Mouse (Mus musculus) MN1 (cell line): ENCODE results near the gene Cst9.

Experiments
- DNase-seq: peaks from one replicate; pipeline ENCODE4 v3.0.0-alpha.2; 2016; ENCODE audit warnings: low spot score

The Cst9 gene

DNA sequence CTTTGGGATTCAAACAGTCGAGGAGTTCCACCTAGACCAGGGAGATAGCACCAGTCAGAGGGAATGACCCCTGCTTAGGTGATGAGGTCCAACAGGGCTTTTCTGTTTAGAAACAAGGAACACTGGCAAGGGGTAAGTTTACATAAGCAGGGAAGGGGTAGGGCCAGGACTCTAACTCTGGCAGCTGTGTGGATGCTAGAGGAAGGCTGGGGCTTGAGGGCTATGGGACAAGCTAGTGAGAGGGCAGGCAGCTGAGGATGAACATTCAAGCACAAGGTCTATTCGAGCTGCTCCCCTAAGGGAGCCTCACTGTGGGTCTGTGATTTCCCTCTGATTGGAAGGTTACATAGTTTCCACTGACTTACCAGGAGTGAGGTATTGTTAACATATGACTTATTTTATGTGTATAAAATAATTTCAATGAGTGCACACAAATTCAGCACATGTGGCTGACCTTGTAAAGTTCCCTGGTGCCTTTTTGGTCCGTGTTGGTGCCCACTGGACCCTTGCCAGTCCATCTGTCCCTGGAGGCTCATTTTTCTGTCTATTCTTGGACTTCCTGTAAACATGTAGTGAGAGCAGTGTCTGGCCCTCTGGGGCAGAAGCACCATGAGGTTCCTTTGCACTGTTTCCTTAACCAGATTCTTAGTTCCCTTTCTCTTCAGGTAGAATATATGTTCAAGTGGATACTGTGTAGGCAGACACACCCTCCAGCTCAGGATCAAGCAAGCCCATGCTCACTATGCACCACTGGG lies 42.2 kb downstream of the Cst9 start:
- DNase-seq = peak; percentile 18

GRCm38 (mm10) chr2:148878641-148879130 lies 43.7 kb downstream of the Cst9 start:
- DNase-seq = no peak

DNA sequence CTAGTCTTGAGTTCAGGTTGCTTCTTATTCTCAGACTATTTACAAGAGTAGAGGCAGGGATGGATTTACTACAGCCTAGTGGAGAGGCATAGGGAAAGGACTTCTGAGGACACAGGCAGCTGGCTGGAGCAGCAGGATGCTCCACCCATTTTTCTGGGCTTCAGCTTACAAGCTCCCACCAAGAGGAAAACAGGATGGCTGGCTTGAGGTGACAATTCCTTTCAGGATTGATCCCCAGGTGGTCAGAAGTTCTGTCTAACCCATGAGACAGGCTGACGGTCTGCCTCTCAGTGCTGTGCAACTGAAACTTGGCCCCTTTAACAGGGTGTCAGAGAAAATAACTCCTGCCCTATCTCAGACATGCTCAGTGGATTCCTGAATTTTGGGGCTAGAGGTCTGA lies 44.3 kb downstream of the Cst9 start:
- no peak for DNase-seq

DNA sequence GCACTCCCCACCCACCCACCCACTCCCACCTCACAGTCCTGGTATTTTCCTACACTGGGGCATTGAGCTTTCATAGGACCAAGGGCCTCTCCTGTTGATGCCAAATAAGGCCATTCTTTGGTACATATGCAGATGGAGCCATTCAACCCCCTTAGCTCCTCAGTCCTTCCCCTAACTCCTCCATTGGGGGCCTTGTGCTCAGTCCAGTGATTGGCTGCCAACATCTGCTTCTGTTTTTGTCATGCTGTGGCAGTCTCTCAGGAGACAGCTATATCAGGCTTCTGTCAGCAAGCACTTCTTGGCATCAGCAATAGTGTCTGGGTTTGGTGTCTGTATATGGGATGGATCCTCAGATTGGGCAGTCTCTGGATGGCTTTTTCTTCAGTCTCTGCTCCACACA lies 49.8 kb downstream of the Cst9 start:
- no peak for DNase-seq
